Mouse (Mus musculus): ENCODE results near the gene Epb41.

GRCm38 (mm10) chr4:132022639-132023038, 52.5 kb downstream of the Epb41 start:
- TF ChIP-seq CTCF (IDR thresholded peaks at IDR 0.05; ENCODE audit: control insufficient read depth, insufficient read depth, insufficient read length) (no peak), MAX (IDR thresholded peaks at IDR 0.05) (no peak), USF1 (IDR thresholded peaks at IDR 0.05; ENCODE audit: low read depth) (no peak), MYOG (IDR thresholded peaks at IDR 0.05; ENCODE audit: control insufficient read depth, extremely low read depth, insufficient read length) (no peak), MYOD1 (IDR thresholded peaks at IDR 0.05; ENCODE audit: control insufficient read depth, insufficient read length, low read depth) (no peak), FOSL1 (IDR thresholded peaks at IDR 0.05; ENCODE audit: insufficient read depth, low read length, poor library complexity, severe bottlenecking) (no peak)

Data from C2C12 (cell line).